Mouse (Mus musculus): ENCODE results near the gene Gan. TPM values are rescaled to one million over a fixed set of nuclear protein-coding genes. Genes with fewer than 3 reads are reported as not detected.

Gene Gan
- total and polyA plus RNA-seq, 3 experiments: 5.6 to 8.7 TPM; not detected in 1

- H3K27me3 ChIP-seq (ENCODE audit: control insufficient read depth in 1 of 2, insufficient read depth in 2 of 2, low read length in 2 of 2): no peaks in the 10 kb centered on the region
- DNase-seq (ENCODE audit: low read depth, low spot score): peak; percentile 34
- H3K36me3 ChIP-seq (ENCODE audit: control insufficient read depth in 1 of 2, insufficient read depth in 2 of 2, low read length in 2 of 2): peaks cover 0 to 3% of the 10 kb centered on the region in 2 experiments; a peak in 3 of 4 replicates
- H3K9me3 ChIP-seq (replicated peaks; ENCODE audit: insufficient read depth, low read length): no peaks in the 10 kb centered on the region
- peaks cover 2% of the 10 kb centered on the region in 2 experiments; a peak in 1 of 4 replicates for H3K4me1 ChIP-seq (ENCODE audit: control insufficient read depth in 1 of 2, insufficient read depth in 2 of 2, low read length in 2 of 2)
- no peak overlapping the region for H3K27ac ChIP-seq (ENCODE audit: control insufficient read depth, low read depth, low read length)
- TF ChIP-seq GATA1 (IDR thresholded peaks at IDR 0.05; ENCODE audit: low read depth, low read length): no peak
- TF ChIP-seq SMC3 (IDR thresholded peaks at IDR 0.05; ENCODE audit: low read depth, low read length): peak; percentile 65
- TF ChIP-seq POLR2AphosphoS2 (IDR thresholded peaks at IDR 0.05; ENCODE audit: low read length): no peak
- TF ChIP-seq JUND (IDR thresholded peaks at IDR 0.05; ENCODE audit: low read depth, low read length): no peak
- peak; percentile 36; the same call in 1 of the 2 replicates for TF ChIP-seq ZNF384 (IDR thresholded peaks at IDR 0.05; ENCODE audit: low read depth, low read length)
- TF ChIP-seq ZKSCAN1 (IDR thresholded peaks at IDR 0.05; ENCODE audit: low read depth, low read length): no peak
- TF ChIP-seq NRF1 (IDR thresholded peaks at IDR 0.05; ENCODE audit: insufficient read depth, low read depth, low read length, poor library complexity, severe bottlenecking): no peak
- TF ChIP-seq SIN3A (IDR thresholded peaks at IDR 0.05; ENCODE audit: low read length): no peak
- peak; percentile 59 for TF ChIP-seq RAD21 (IDR thresholded peaks at IDR 0.05; ENCODE audit: low read depth, low read length)
- TF ChIP-seq CTCF (IDR thresholded peaks at IDR 0.05 in 2 of 3, conservative IDR thresholded peaks at IDR 0.05 in 1 of 3; ENCODE audit: control insufficient read depth in 1 of 3, insufficient read depth in 1 of 3, low read depth in 2 of 3, low read length in 3 of 3, poor library complexity in 1 of 3, severe bottlenecking in 1 of 3): peak; percentile 46 to 60 (median 50)
- TF ChIP-seq MYB (IDR thresholded peaks at IDR 0.05; ENCODE audit: low read depth, low read length): no peak
- TF ChIP-seq ZC3H11A (IDR thresholded peaks at IDR 0.05; ENCODE audit: low read depth, low read length): peak; percentile 39; the same call in 1 of the 2 replicates
- no peak for TF ChIP-seq ZMIZ1 (IDR thresholded peaks at IDR 0.05; ENCODE audit: low read depth, low read length)
- no peak overlapping the region for H3K9ac ChIP-seq (ENCODE audit: control insufficient read depth, low read depth, low read length, poor library complexity, severe bottlenecking)
- no peaks in the 10 kb centered on the region for H3K79me2 ChIP-seq (ENCODE audit: control insufficient read depth, insufficient read depth, low read length, poor library complexity)
- no peak overlapping the region for H3K4me3 ChIP-seq (ENCODE audit: control insufficient read depth in 1 of 2, insufficient read depth in 1 of 2, low read depth in 2 of 2, low read length in 2 of 2)
Measured at GRCm38 (mm10) chr8:117178039-117178438, 20.1 kb downstream of the Gan start.

DNA sequence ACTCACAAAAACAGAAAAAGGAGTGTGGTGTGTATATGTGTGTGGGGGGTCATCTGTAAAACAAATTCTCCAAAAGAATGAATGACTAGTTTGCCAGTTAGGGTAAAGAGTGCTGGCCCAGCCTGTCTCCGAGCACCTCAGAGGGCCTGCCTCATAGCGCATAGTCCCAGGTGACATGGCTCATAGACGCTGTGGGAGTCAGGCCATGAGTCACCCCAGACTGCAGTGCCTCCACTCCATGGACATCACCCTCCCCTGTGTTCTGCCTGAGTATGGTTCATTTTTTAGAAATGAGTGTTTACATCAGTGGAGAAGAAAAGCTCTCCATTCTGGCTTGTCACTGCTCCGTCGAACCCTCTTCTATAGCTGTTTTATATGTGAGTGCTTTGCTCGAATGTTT lies 20.7 kb downstream of the Gan start:
- Histone ChIP-seq H3K36me3 (ENCODE audit: control insufficient read depth in 1 of 2, insufficient read depth in 2 of 2, low read length in 2 of 2) (no peaks in the 10 kb centered on the region; a peak in 1 of 4 replicates), H3K27ac (ENCODE audit: control insufficient read depth, low read depth, low read length) (no peak overlapping the region), H3K79me2 (ENCODE audit: control insufficient read depth, insufficient read depth, low read length, poor library complexity) (no peaks in the 10 kb centered on the region), H3K4me3 (ENCODE audit: control insufficient read depth in 1 of 2, insufficient read depth in 1 of 2, low read depth in 2 of 2, low read length in 2 of 2) (no peak overlapping the region), H3K9me3 (replicated peaks; ENCODE audit: insufficient read depth, low read length) (no peaks in the 10 kb centered on the region), H3K4me1 (ENCODE audit: control insufficient read depth in 1 of 2, insufficient read depth in 2 of 2, low read length in 2 of 2) (no peaks in the 10 kb centered on the region), H3K27me3 (ENCODE audit: control insufficient read depth in 1 of 2, insufficient read depth in 2 of 2, low read length in 2 of 2) (no peaks in the 10 kb centered on the region), H3K9ac (ENCODE audit: control insufficient read depth, low read depth, low read length, poor library complexity, severe bottlenecking) (no peak overlapping the region)
- DNase-seq (ENCODE audit: low read depth, low spot score): no peak
- no peak for TF ChIP-seq USF1 (IDR thresholded peaks at IDR 0.05; ENCODE audit: low read depth, low read length)

- no peaks in the 10 kb centered on the region for H3K27me3 ChIP-seq (ENCODE audit: control insufficient read depth in 1 of 2, insufficient read depth in 2 of 2, low read length in 2 of 2)
- H3K9ac ChIP-seq (ENCODE audit: control insufficient read depth, low read depth, low read length, poor library complexity, severe bottlenecking): no peak overlapping the region
- no peaks in the 10 kb centered on the region for H3K9me3 ChIP-seq (replicated peaks; ENCODE audit: insufficient read depth, low read length)
- no peak overlapping the region for H3K4me3 ChIP-seq (ENCODE audit: control insufficient read depth in 1 of 2, insufficient read depth in 1 of 2, low read depth in 2 of 2, low read length in 2 of 2)
- no peak overlapping the region for H3K27ac ChIP-seq (ENCODE audit: control insufficient read depth, low read depth, low read length)
- no peak for TF ChIP-seq USF1 (IDR thresholded peaks at IDR 0.05; ENCODE audit: low read depth, low read length)
- no peak for TF ChIP-seq MAX (IDR thresholded peaks at IDR 0.05; ENCODE audit: low read length)
- peak; percentile 34 for TF ChIP-seq RAD21 (IDR thresholded peaks at IDR 0.05; ENCODE audit: low read depth, low read length)
- TF ChIP-seq KAT2A (conservative IDR thresholded peaks at IDR 0.05; ENCODE audit: low read depth, low read length): no peak
- TF ChIP-seq ZMIZ1 (IDR thresholded peaks at IDR 0.05; ENCODE audit: low read depth, low read length): no peak
- TF ChIP-seq SIN3A (IDR thresholded peaks at IDR 0.05; ENCODE audit: low read length): no peak
- TF ChIP-seq SMC3 (IDR thresholded peaks at IDR 0.05; ENCODE audit: low read depth, low read length): peak; percentile 42
- peak; percentile 31 to 60 (median 35) for TF ChIP-seq CTCF (IDR thresholded peaks at IDR 0.05 in 2 of 3, conservative IDR thresholded peaks at IDR 0.05 in 1 of 3; ENCODE audit: control insufficient read depth in 1 of 3, insufficient read depth in 1 of 3, low read depth in 2 of 3, low read length in 3 of 3, poor library complexity in 1 of 3, severe bottlenecking in 1 of 3)
- H3K4me1 ChIP-seq (ENCODE audit: control insufficient read depth in 1 of 2, insufficient read depth in 2 of 2, low read length in 2 of 2): no peaks in the 10 kb centered on the region
- DNase-seq (ENCODE audit: low read depth, low spot score): peak; percentile 46
- no peaks in the 10 kb centered on the region for H3K79me2 ChIP-seq (ENCODE audit: control insufficient read depth, insufficient read depth, low read length, poor library complexity)
- peaks cover 0 to 8% of the 10 kb centered on the region in 2 experiments; a peak in 2 of 4 replicates for H3K36me3 ChIP-seq (ENCODE audit: control insufficient read depth in 1 of 2, insufficient read depth in 2 of 2, low read length in 2 of 2)
Measured at GRCm38 (mm10) chr8:117182746-117183145, 24.8 kb downstream of the Gan start.

All from MEL (cell line).